Mouse (Mus musculus) lung, adult 2 months (tissue): ENCODE results near the gene Rec8.

ENCODE experiments used
- CTCF ChIP-seq: fragments of 200-500 bp; IDR thresholded peaks from 2 replicates; pipeline ENCODE4 v1.5.1; 2011; ENCODE audit warnings: mild to moderate bottlenecking, low read length, control low read depth; ENCODE audit not compliant: insufficient read depth
- POLR2A ChIP-seq: fragments of 200-500 bp; IDR thresholded peaks from 2 replicates; pipeline ENCODE4 v1.6.1; 2011; ENCODE audit warnings: low read depth, mild to moderate bottlenecking, control low read depth, low read length, borderline replicate concordance; ENCODE audit errors: extremely low read depth

DNA sequence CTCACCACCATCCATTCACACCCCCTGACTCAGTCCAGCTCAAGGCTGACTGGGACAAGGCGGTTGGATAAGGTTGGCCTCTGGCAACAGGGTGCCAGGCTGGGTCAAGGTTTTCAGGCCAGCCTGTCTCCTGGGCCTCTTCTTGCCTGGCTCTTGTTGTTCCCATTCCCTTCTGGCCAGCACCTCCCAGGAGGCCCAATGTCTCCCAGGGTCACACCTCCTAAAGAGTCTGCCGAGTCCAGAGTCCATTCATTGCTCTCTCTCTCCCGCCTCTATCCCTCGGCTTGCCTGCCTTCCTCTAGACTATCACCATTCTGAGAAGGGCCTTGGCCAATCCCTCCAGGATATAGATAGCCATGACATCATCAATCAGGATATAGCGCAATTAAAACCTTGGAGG lies 40.2 kb downstream of the Rec8 start:
- no peak for TF ChIP-seq POLR2A
- TF ChIP-seq CTCF: no peak
